Mouse (Mus musculus) cerebellum, postnatal 10 days (tissue): Measurements from ENCODE around the gene Parp14.
A peak's percentile ranks its signal among the peaks of the same experiment; 100 is the strongest.
"Not testable (repeated sequence)": the region's sequence is repeated elsewhere in the genome, so short reads cannot be mapped to it uniquely, and the experiment has no call there.

ENCODE experiments used
- DNase-seq, 2 experiments: peaks; one replicate each; pipeline ENCODE4 v3.0.0; 2021; ENCODE audit warnings: mixed read lengths in 2 of 2

Parp14 gene

DNA sequence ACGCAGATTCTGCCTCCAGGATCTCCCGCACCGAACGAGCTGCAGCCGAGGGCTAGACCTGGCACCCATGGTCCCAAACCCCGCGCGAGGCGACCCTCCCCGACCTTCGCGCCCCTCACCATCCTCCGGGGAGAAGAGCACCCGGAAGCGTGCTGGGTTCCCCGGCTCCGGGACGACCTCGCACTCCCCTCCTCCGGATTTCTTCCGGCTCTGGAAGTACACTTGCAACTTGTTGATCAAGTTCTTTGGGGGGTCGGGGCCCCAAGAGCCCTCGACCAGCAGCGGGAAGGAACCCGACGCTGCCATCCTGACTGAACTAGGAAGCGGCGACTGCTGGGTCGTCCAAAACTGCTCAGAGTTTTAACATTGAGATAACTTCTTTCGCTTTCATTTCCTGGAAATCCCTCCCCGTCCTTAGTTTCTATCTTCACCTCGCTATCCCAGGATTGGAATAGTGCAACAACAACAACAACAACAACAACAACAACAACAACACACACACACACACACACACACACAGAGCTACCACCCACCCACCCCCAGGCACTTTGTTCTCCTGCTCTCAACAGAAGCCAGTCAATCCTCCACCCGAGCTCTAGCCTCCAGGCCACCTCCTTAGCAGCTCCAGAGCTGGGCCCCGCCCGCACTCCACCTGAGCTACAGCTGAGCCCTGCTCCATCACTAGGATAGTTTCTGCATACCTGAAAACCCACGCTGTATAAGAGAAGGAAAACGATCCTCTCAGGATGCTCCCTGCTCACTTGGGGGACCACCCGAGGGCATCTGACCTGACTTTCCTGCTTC, at the start of gene Parp14:
Parp14 (minus strand) TSS at position 497 of the 804 bp plus-strand sequence.
- peak; percentile 12 to 26 for DNase-seq

- no peak for DNase-seq
These were observed 47.6 kb upstream of the Parp14 start for GRCm38 (mm10) chr16:35918721-35919543.

- DNase-seq: no peak
These were observed 43.0 kb upstream of the Parp14 start for GRCm38 (mm10) chr16:35914301-35914700.

- no peak for DNase-seq
These were observed 42.2 kb upstream of the Parp14 start for GRCm38 (mm10) chr16:35913526-35913925.

GRCm38 (mm10) chr16:35911449-35911848, 40.1 kb upstream of the Parp14 start:
- no peak for DNase-seq

DNA sequence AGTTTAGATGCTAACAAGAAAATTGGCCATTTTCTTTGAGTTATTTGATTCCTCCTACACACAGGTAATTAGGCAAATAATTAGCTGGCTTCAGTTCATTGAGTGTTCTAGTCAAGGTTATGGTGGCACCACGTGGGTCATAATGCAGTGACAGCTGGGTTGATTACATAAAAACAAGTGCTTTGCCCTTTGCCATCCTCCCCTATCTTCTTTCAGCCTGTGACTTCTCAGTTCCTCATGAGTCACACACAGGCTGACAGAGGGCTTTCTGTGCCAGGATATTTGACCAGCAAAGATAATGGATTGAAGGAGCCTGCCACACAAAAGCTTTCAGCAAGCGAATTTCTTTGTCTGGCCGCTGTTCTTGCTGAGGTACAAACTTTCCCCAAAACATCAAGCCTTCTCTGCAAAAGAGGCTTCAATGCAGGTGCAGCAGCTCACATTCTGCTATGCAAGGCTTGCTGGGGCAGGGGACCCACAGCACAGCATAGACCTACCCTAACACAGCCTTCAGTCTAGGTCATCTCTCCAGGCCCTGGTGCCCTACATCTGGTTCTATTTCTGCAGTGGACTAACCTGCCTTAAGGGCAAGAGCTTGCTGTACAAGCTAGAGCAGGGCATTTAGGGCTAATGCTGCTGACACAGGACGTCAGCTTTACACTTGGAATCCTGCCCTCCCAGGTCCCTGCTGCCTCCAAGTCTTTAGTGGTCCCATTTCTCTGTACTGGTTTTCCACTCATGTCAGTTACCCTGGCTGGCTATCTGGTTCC, 36.3 kb upstream of the Parp14 start:
- DNase-seq: peak in 1 of 2 experiments; percentile 12

DNA sequence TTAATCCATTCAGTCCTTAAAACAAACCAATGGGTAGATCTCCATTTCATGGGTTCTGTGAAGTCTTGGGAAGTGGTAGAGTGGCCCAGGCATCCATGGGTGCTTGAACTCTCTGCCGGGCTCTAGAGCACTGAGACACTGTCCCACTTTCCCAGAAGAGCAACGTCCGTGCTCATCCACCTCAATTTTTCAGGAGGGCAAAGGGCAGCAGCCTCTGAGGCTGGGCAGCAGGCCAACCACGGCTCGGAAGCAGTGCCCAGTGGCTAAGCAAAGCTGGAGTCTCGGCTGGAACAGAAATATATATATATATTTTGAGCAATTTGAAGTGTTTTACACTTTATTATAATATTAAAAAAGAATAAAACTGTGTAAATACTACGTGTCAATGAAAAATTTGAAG, 35.5 kb upstream of the Parp14 start:
- DNase-seq: no peak

GRCm38 (mm10) chr16:35905819-35906485, 34.6 kb upstream of the Parp14 start:
- no peak for DNase-seq

GRCm38 (mm10) chr16:35905355-35905754, 34.0 kb upstream of the Parp14 start:
- no peak for DNase-seq

DNA sequence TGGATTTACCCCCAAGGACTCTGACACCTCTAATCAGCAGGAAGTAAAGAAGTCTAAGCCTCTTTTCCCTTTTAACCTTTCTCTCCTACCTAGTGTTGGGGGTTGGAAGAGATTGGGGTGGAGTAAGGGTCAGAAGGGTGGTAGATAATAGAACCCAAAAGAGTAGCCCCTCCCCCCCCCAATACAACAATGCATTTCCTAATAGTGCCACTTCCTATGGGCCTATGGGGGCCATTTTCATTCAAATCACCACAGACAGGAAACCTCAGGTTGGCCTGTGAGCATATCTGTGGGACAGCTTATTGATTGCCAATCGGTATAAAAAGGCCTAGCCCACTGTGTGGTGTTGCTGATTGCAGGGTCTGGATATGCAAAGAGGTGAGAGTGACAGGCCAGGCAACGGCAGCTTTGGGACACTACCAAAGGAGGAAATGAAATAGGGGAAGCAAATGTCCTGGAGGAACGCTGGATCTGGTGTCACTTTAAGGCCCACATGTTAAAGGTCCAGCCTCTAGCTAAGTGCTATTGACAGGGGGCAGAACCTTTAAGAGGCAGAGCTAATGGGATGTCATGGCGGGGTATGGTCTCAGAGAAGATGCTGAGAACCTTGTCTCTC, 32.9 kb upstream of the Parp14 start:
- DNase-seq: no peak

GRCm38 (mm10) chr16:35903014-35903640, 31.8 kb upstream of the Parp14 start:
- DNase-seq: no peak

DNA sequence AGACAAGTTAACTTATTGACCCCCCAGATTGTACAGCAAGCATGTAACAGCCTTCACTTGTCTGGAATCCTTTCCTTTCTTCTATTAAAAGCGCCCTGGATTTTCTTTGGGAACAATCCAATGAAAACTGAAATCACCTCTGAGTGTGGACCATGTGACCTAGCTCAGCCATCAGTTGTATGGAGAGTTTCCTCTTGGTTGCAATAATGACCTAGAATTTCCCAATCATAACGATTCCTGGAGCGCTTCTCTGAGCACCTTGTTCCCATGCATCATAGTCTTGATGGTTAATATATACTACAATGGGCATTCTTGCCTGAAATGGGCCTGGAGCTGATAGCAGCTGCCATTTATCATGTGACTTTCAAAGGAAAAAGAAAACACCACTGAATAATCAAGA, 29.2 kb upstream of the Parp14 start:
- DNase-seq: no peak

DNA sequence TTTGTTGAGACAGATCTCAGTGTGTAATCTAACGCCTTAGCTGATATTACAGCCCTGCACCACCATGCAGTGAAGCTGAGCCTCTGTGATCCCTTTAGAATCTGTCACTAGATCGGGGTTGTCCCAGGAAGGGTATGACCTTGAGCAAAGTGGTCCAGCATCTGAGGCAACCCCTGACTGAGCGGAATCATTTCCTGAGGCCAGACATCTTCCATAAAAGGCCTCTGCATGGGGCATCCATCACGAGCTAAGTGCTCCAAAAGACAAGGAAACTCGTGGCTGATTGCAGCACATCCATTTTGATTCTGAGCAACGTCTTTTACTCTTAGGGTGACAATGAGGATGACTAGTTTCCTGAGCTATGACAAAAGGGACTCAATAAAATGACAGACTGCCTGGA, 23.7 kb upstream of the Parp14 start:
- DNase-seq: no peak

GRCm38 (mm10) chr16:35891603-35892002, 20.3 kb upstream of the Parp14 start:
- not testable (repeated sequence) for DNase-seq

GRCm38 (mm10) chr16:35890645-35891044, 19.3 kb upstream of the Parp14 start:
- DNase-seq: no peak

GRCm38 (mm10) chr16:35888910-35889309, 17.6 kb upstream of the Parp14 start:
- no peak for DNase-seq

DNA sequence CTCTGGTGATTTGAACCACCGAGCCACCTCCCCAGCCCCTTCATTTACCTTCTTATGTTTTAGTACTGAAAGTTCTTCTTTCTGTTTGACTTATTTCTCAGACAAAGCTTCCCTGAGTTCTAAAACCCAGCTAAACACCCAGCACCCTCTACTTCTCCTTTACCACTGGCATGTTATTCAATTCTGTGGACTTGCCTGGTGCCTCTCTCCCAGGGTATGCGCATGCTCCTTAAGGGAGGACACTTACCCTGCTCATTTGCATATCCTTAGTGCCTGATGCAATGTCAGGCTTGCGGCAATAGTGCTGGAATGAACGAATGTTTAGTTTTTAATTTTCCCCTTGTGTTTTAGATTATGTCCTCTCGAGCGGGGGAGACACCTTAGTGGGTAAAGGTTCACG, 16.8 kb upstream of the Parp14 start:
- DNase-seq: no peak

DNA sequence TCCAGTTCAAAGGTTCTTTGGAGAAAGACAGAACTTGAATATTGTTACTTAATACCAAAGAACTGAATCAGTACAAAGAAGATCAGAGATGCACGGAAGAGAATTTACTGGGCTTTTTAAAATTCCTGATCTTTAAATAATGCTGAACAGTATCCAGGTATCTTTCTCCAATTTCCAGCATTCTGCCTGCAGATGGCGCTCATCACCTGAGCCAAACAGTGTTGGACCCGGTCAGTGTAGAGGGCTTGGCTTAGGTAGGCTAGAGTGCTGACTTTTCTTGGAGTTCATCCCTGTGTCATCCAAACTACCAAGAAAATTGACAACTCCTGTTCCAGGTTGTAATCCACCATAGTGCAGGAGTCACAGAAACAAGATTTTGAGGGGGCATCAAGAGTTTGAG, 3.1 kb upstream of the Parp14 start:
- peak; percentile 62 to 66 for DNase-seq

DNA sequence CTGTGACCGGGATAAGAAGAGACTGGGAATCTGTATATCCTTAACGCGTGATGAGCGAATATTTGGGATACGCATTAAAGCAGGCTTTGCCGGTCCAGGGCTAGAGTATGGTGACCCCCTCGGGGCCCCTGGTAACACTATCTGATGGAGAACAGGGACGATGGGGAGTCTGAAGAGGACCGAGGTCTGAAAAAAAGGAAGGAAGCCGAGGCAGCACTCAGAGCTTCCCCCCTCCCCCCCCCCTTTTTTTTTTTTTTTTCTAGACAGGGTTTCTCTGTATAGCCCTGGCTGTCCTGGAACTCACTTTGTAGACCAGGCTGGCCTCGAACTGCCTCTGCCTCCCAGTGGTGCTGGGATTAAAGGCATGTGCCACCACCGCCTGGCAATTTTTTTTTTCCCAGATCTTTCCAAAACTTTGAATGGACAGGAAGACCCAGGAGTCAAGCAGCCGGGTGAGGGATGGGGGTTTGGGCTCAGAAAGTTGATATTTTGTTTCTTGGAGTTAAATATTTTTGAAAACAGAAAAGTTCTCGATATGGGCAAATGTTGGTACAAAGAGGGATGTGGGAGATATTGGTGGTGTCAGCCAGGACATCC, 1.2 kb upstream of the Parp14 start:
- DNase-seq: no peak

- no peak for DNase-seq
These were observed 554 bp upstream of the Parp14 start for GRCm38 (mm10) chr16:35871898-35872297.

GRCm38 (mm10) chr16:35870581-35871047, 730 bp downstream of the Parp14 start:
- peak in 1 of 2 experiments; percentile 23 for DNase-seq
